Mouse (Mus musculus) T-cell, adult 2 months (primary cell): ENCODE measurements around the gene Pdzd2.

Experiments used
- DNase-seq: peaks from one replicate; pipeline ENCODE4 v3.0.0; 2022; ENCODE audit warnings: low spot score

Gene Pdzd2

DNA sequence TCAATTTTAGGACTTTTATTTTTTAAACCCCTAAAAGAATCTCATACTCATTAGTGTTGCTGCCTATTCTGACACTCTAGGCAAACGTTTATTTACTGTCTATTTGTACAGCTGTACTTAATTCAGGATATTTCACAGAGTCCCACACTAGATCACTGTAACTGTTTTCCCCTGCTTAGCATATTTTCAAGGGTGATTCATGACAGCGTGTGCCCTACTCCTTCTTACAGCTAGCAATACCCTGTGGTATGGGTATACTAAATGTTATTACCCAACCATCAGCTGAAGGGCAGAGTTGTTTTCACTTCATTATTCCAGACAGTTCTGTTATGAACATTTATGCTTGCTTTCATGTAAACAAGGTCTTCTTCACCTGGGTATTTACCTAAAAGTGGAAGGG is 423.7 kb downstream of the Pdzd2 start:
- no peak for DNase-seq

DNA sequence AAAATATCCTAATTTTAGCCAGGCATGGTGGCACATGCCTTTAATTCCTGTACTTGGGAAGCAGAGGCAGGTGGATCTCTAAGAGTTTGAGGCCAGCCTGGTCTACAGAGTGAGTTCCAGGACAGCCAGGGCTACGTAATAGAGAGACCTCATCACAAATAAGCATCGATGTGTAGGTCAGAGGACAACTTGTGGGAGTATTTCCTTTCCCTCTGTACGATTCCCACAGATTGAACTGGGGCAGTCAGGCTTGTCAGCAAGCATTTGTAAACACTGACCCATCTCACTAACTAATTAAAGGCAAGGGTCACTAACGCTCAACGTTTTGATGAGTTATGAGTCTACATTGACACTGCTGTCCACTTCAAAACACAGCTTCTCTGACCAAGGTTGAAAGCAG is 425.1 kb downstream of the Pdzd2 start:
- no peak for DNase-seq

DNA sequence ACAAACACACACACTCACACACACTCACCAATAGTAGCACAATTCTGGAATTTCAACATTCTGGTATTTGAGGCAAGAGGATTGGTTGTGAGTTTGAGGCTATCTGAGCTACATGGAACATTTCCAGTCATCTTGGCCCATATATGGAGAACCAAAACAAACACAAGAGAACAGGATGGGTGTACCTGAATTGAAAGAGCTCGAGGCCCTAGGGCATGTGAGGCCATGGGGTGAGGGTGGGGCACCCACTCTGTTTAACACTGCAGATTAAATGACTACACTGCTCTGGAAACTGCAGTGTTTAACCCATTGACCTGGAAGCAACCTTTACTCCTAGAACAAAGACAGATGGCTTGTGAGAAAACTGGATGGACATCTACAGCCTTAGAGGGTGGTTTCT is 426.5 kb downstream of the Pdzd2 start:
- no peak for DNase-seq

DNA sequence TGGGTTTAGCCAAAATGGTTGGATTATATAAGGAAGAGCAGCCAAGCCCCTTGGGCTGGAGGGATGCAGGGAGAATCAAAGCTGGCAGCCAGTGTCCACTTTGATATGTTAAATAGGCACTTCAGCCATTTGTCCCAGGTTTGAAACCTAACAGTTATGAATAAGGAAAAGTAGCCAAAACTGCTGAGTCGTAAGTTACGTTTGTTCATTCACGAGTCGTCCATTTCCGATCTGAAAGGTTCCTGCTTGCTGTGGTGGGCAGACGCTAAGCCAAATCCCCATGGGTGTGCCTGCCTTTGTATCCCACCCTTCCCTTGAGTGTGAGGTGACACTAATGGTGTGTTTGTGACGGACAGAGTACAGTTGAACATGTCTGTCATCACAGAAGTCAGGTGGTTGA is 428.3 kb downstream of the Pdzd2 start:
- no peak for DNase-seq

DNA sequence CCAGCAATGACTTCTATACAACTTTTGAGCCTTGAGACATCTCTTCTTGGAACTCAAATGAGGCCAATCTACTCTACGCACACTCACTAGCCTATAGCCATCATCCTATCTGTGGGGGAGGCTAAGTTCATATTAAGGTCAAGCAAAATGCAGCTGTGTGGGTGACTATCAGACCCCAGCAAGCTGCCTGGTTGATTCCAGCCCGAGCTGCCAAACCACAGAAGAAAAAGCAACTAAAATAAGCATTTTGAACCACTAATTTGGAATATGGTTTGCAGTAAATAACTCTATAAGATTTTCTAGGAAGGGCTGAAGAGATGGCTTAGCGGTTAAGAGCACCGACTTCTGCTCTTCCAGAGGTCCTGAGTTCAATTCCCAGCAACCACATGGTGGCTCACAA is 429.0 kb downstream of the Pdzd2 start:
- DNase-seq, result no peak
